Mouse (Mus musculus) E14TG2a.4 (cell line): ENCODE results near the gene Nfya.

Source experiments
- CTCF ChIP-seq: conservative IDR thresholded peaks from 2 replicates; pipeline ENCODE4 v1.5.1; 2014; ENCODE audit warnings: low read length
- POU5F1 ChIP-seq: IDR thresholded peaks from 2 replicates; pipeline ENCODE4 v1.6.1; 2014; ENCODE audit warnings: low read length, borderline replicate concordance

- TF ChIP-seq CTCF = no peak
- no peak for TF ChIP-seq POU5F1
These were observed 7.0 kb downstream of the Nfya start for GRCm38 (mm10) chr17:48402751-48403150.
